Mouse (Mus musculus) thymus, postnatal 4 days (tissue): ENCODE measurements around the gene Armc3.
A peak's percentile ranks its signal among the peaks of the same experiment; 100 is the strongest.

Source experiments
- DNase-seq: peaks from one replicate; pipeline ENCODE4 v3.0.0; 2021

The Armc3 gene

GRCm38 (mm10) chr2:19198452-19199365 is at the start of gene Armc3:
TSS of gene Armc3 (plus strand) at chr2:19199302.
- peak; percentile 62 for DNase-seq

DNA sequence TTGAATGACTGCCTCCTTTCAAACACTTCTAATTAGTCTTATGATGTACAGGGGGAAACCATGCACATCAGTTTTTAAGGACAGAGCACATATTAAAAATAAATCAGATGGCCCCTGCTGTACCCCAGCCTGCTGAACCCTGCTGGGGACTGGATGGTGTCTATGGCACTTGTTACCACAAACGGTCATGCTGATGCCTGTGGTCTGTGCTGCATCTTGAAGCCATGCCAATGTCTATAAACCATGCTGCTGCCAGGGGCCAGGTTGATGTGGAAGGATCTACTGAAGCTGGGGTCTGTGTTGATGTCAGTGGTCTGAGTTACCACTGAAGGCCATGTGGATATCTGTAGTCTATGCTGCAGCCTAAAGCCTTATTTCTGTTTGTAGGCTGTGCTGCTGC is 46.4 kb upstream of the Armc3 start:
- DNase-seq: no peak

DNA sequence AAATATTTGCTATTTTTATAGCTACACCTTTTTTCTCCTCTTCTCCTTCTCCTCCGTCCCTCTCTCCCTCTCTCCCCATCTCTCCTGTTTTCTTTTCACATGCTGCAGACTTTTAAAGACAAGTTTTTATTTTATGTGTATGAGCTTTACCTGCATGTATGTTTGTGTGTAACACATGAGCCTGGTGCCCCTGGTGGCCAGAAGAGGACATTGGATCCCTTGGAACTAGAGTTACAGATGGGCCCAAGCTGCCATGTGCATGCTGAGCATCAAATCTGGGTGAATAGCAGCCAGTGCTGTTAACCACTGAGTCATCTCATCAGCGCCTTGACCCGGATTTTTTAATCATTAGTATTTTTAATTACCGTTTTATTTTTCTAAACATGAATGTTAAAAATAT is 42.9 kb upstream of the Armc3 start:
- DNase-seq: peak; percentile 72

GRCm38 (mm10) chr2:19159539-19159938 is 39.6 kb upstream of the Armc3 start:
- DNase-seq: no peak

- no peak for DNase-seq
Measured at GRCm38 (mm10) chr2:19160368-19161114, 38.6 kb upstream of the Armc3 start.

- no peak for DNase-seq
Measured at GRCm38 (mm10) chr2:19164234-19164633, 34.9 kb upstream of the Armc3 start.

DNA sequence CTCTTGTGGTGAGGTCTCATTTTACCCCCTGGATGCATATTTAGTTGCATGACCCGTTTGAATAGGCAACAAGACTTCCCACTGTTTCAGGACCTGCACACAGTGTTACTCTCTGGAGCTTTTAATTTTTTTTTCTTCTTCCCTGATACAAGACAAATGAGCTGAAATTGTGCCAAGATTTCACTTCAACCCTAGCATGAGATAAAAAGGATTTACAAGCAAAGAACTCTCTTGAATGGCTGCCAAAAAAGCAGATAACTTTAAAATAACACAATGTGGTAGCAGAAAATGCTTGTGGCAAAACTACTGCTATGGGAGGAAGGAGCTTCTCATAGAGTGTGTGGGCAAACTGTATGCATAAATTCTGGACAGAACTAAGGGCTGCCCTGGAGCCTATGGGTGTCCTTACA is 22.3 kb upstream of the Armc3 start:
- no peak for DNase-seq

DNA sequence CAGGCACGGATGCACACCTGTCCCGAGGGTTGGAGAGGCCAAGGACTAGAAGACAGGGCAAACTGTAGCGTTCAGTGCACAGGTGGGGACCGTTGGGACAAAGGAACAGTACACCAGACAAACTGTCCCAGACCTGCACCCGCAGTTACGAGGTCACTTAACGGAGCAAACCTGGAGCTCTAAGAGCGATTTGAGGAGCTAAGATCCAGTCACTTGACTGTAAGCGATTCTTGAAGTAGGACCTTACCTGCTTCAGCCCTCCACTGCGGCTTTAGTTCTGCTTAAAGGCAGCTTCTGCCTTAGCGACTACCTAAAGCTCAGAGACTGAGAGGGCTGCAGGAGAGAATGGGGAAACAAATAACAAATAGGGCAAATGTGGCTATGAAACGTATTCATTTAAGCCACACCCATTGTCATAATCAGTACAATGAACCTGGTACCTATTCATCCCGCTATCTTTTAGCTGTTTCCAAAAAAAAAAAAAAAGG is 308 bp downstream of the Armc3 start:
- DNase-seq: no peak

DNA sequence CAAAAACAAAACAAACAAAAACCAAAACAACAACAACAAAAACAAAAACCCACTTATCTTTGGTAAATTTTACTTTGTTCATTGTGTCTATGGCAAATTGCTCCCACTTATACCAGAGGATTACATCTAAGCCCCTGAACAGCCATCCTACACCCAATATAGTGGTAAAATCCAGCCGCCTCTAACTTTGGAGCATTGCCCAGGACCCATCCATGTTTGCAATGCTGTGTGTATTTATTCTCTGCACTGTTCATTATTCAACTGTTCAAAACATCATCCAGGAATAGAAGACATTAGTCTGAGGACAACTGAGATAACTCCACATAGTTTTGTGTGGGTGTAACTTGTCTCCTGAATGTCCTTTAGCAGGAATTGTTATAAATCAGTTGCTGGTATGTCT is 1.0 kb downstream of the Armc3 start:
- no peak for DNase-seq

DNA sequence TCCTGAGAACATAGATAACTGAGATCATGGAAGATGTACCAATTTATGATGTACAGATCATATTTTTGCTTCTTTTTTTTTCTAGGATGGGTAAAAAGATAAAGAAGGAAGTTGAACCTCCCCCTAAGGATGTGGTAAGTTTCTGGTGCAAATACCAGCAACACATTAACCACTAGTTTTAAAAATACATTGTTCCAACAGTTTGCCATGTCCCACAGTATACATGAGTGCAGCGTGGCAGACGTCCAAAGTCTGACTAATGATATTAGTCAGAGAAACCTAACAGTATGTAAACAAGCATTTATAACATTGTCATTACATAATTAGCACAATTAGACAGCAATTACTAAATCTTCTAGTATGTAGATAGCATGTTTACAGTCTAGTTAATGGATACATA is 2.6 kb downstream of the Armc3 start:
- no peak for DNase-seq

DNA sequence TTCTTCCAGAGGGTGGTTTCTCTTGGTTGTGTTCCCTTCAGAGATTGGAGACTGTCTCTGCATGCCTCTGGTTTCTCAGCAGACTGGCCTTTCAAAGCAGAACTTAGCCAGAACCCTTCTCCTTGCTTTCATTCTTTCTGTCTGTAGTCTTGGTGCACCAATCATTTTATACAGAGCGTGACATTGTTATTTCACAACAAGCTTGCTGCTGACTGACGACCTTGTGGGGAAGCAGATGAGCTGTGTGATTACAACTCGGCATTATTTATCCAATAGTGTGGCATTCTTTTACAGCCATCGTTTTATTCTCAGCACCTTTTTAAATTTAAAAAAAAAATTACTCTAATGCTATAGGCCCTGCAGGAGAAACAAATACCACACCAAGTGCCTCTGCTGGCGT is 35.2 kb downstream of the Armc3 start:
- no peak for DNase-seq

DNA sequence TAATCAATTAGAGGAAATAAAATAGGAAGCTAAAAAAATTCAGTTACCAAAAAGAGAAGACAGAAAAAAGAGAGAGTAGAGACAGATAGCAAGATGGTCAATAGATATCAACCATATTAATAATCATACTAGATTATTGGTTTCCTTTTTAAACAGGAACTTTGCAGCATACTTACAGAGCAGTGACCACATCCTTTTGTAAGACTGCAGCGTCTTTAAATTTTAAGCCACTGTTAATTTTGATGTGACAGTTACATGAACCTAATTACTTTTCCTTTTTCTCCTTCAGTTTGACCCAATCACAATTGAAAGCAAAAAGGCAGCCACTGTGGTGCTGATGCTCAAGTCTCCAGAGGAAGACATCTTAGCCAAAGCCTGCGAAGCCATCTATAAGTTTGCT is 36.1 kb downstream of the Armc3 start:
- no peak for DNase-seq

GRCm38 (mm10) chr2:19235614-19236013 is 36.5 kb downstream of the Armc3 start:
- no peak for DNase-seq

DNA sequence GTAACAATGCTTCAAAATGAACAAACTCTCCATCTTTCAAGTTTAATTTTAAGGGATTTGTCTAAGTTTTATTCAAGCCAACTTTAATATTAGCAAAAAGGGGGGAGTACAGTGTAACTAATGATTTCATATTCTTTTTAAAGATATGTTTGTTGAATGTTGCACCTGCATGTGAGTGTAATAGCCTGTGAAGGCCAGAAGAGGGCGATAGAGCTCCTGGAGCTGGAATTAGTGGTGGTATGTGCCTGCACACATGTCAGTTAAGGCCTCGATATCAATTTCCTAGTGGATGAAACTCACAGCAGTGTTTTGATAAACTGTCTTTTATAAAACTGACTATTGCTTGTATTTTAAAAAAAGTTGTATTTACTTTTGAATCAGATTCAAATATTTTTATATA is 39.7 kb downstream of the Armc3 start:
- peak; percentile 27 for DNase-seq

GRCm38 (mm10) chr2:19249611-19250010 is 50.5 kb downstream of the Armc3 start:
- DNase-seq: no peak

DNA sequence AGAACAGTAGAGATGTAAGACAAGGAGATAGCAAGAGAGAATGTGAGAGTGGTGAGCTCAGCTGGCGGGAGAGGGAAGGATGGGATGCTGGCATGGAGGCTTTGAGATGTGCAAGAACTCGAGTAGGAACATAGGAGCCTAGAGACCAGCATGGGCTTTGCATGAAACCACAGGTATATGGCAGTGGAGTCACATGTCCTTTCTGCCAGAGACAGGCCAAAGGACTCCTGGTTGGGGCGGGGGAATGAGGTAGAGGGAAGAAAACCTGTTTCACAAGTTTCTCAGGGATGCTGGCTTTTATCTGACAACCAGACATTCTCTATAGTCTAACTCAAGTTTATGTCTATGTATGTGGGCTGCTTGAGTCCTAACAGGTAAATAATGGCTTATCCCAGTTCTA is 55.9 kb downstream of the Armc3 start:
- DNase-seq: no peak

DNA sequence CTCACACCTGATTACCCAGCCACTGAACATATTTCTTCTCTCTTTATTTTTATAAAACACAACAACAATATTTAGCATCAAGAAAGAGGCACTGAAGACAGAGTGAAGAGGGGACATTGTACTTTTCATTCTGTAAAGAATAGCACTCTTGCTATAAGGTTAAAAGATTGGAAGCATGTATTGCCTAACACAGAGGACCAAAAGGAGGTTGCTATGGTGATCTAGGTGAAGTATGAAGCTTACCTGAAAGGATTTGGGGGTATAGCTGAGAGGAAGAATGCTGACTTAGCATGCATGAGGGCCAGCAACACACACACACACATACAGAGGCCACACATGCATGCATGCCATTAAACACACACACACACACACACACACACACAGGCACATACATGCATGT is 58.2 kb downstream of the Armc3 start:
- DNase-seq: no peak

- DNase-seq: no peak
Measured at GRCm38 (mm10) chr2:19260399-19260798, 61.3 kb downstream of the Armc3 start.

GRCm38 (mm10) chr2:19263375-19263774 is 64.3 kb downstream of the Armc3 start:
- peak; percentile 41 for DNase-seq

- DNase-seq: no peak
Measured at GRCm38 (mm10) chr2:19265834-19266233, 66.7 kb downstream of the Armc3 start.

DNA sequence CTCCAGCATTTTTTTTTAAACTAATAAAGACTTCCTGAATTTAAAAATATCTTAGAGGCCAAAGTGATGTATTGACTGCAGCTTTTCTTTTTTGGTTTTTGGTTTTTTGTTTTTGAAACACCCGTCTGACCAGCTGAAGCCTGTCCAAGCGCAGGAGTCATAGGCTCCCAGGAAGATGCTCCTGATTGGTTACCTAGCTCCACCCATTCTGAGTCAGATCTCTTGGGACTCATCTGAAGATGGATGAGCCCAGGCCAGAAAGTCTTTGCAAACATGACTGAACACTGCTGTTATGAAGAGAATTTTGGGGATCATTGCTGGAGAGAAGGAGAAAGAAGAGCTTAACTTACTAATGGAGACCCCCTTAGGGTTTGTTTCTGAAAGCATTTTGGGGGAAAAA is 68.3 kb downstream of the Armc3 start:
- no peak for DNase-seq

- DNase-seq: peak; percentile 28
Measured at GRCm38 (mm10) chr2:19269955-19270354, 70.9 kb downstream of the Armc3 start.

GRCm38 (mm10) chr2:19270709-19271120 is 71.6 kb downstream of the Armc3 start:
- no peak for DNase-seq

DNA sequence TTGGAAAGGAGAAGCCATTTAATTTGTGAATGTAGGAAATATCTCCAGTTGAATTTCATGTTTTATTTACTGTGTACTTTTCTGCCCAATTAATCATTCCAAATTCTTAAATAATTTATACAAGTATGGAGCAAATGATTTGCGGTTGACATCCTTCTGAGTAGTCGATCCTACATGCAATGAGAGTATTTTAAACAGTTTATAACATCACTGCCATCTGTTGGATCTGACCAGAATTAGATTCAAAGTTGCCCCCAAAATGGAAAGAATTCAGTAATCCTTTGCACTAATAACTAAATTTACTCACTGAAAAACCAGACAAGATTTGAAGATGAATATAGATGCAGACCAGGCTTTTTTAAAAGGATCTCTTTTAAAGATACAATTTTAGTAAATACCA is 75.5 kb downstream of the Armc3 start:
- no peak for DNase-seq
